In genomic region chr2:93466314-93466713, GRCm38 (mm10) we compare ENCODE assay signal across 17 mouse cellular contexts. TPM values are rescaled to one million over a fixed set of nuclear protein-coding genes. Genes with fewer than 3 reads are reported as not detected.
DNase-seq lines count a peak whose midpoint lies in the region; ATAC-seq and TF ChIP-seq lines count a peak whose summit lies in the region.
"Had no signal": no experiment of that assay in that cellular context is flagged by ENCODE, and none has a peak within 500 bp of the region (broad histone marks: within the 10 kb centered on the region; RNA-seq: fewer than 3 reads in every experiment).

No protein-coding gene starts in this region.

- H3K4me3 ChIP-seq in liver, embryonic 14.5 days (ENCODE audit: insufficient read depth in 1 of 2, low read depth in 2 of 2, low read length in 2 of 2): no peak overlapping the region
- H3K4me3 ChIP-seq: embryonic facial prominence, embryonic 13.5 days; forebrain, embryonic 15.5 days; heart, embryonic 10.5 days; hindbrain, embryonic 13.5 days had no signal

- peak; percentile 79 for DNase-seq in liver
- DNase-seq in liver, embryonic 14.5 days (ENCODE audit: low read depth in 3 of 3, low spot score in 3 of 3): peak; percentile 61 to 64 (median 64)
- DNase-seq in naive thymus-derived CD4-positive, alpha-beta T cell, adult 2 months (ENCODE audit: low read depth): peak; percentile 5
- DNase-seq in thymus, postnatal 4 days: no peak
- no peak for DNase-seq in spleen, postnatal 36 days (ENCODE audit: low spot score in 2 of 2)
- DNase-seq in heart, postnatal 10 days: no peak
- DNase-seq: adrenal gland, postnatal 10 days; cerebellum, adult 11 months; cerebellum, adult 8-10 months; cerebellum, postnatal 25 days; heart, adult 18-20 months; heart, postnatal 14 days had no signal

- H3K27ac ChIP-seq in liver, embryonic 14.5 days: peak overlapping the region; percentile 57
- H3K27ac ChIP-seq: embryonic facial prominence, embryonic 13.5 days; forebrain, embryonic 15.5 days; heart, embryonic 10.5 days; hindbrain, embryonic 13.5 days had no signal

- H3K4me1 ChIP-seq in liver, embryonic 14.5 days (replicated peaks; ENCODE audit: control insufficient read depth in 2 of 2, insufficient read depth in 2 of 2, low read length in 1 of 2): peaks cover 46 to 52% of the 10 kb centered on the region in 2 experiments

- H3K36me3 ChIP-seq in liver, embryonic 14.5 days (replicated peaks; ENCODE audit: control insufficient read depth, insufficient read depth, low read depth): no peaks in the 10 kb centered on the region
- H3K36me3 ChIP-seq: embryonic facial prominence, embryonic 13.5 days; forebrain, embryonic 15.5 days; heart, embryonic 10.5 days; hindbrain, embryonic 13.5 days had no signal

- no peak for TF ChIP-seq CTCF in liver, embryonic 14.5 days (IDR thresholded peaks at IDR 0.05; ENCODE audit: low read depth)

- H3K4me2 ChIP-seq in liver, embryonic 14.5 days (ENCODE audit: low read depth): peak overlapping the region; percentile 52
- H3K4me2 ChIP-seq: embryonic facial prominence, embryonic 13.5 days; forebrain, embryonic 15.5 days; hindbrain, embryonic 13.5 days had no signal

- no peaks in the 10 kb centered on the region for H3K27me3 ChIP-seq in liver, embryonic 14.5 days (ENCODE audit: control insufficient read depth, insufficient read depth, low read length)
- H3K27me3 ChIP-seq: embryonic facial prominence, embryonic 13.5 days; forebrain, embryonic 15.5 days had no signal

- peak overlapping the region; percentile 44 for H3K9ac ChIP-seq in liver, embryonic 14.5 days (replicated peaks)
- H3K9ac ChIP-seq: embryonic facial prominence, embryonic 13.5 days; forebrain, embryonic 15.5 days; hindbrain, embryonic 13.5 days had no signal

- intact Hi-C loops in heart, postnatal 10 days (cut with DNase I): no loop called here

- WGBS in liver, embryonic 14.5 days (ENCODE audit: insufficient replicate concordance): 24% methylated on average over 3 of the region's 3 CpGs

- peak; percentile 66; the same call in 1 of the 2 replicates for TF ChIP-seq EP300 in liver, embryonic 14.5 days (IDR thresholded peaks at IDR 0.05; ENCODE audit: low read depth)

- H3K9me3 ChIP-seq in liver, embryonic 14.5 days (ENCODE audit: control insufficient read depth, low read length): no peaks in the 10 kb centered on the region
- H3K9me3 ChIP-seq: embryonic facial prominence, embryonic 13.5 days; forebrain, embryonic 15.5 days; heart, embryonic 10.5 days; hindbrain, embryonic 13.5 days had no signal

- ATAC-seq in erythroblast, adult 5-6 weeks (replicated peaks; ENCODE audit: low FRiP score, poor library complexity, severe bottlenecking): 0 out of 2 replicates have a peak, but pooled peaks have one; percentile 19
- ATAC-seq in liver, embryonic 14.5 days (ENCODE audit: insufficient read depth): peak; percentile 17
- ATAC-seq: forebrain, embryonic 15.5 days had no signal

RNA-seq across cellular contexts. Expression of gene Cd82, which starts 3.4 kb away (rescaled TPM):
- total RNA-seq in erythroblast, adult 5-6 weeks (2015; ENCODE audit: low replicate concordance): 99.9 and 150 TPM in 2 replicates
- 145 and 158 TPM in 2 replicates for total RNA-seq in erythroblast, adult 5-6 weeks (2017; ENCODE audit: low replicate concordance)
- polyA plus RNA-seq in liver, embryonic 14.5 days (2012; rRNA removed): 61.6 and 72.2 TPM in 2 replicates
- polyA plus RNA-seq in liver, embryonic 14.5 days (2014; fragmentation: Nextera tagmentation; extraction: Ambion mirVana): 58.6 and 63.1 TPM in 2 replicates
- total RNA-seq in heart, postnatal 10 days (2021): 10 to 100 TPM; 13.9 to 17.2 TPM

Comparison
In these comparisons a context has a peak if more than half of its experiments do, and no peak if none do; other contexts are left out.
1. DNase-seq: peak in liver (single experiment), liver, embryonic 14.5 days (3 of 3) and naive thymus-derived CD4-positive, alpha-beta T cell, adult 2 months (single experiment); none in thymus, postnatal 4 days (single experiment), spleen, postnatal 36 days (0 of 2) and heart, postnatal 10 days (0 of 2).
2. RNA of gene Cd82, which starts 3.4 kb away (total RNA-seq): 99.9 to 158 TPM in erythroblast, adult 5-6 weeks; 13.9 to 17.2 TPM in heart, postnatal 10 days; every median in the first group is over 4 times any median in the second.